Comparison of ENCODE assay signal across 25 mouse cellular contexts in the genomic region with DNA sequence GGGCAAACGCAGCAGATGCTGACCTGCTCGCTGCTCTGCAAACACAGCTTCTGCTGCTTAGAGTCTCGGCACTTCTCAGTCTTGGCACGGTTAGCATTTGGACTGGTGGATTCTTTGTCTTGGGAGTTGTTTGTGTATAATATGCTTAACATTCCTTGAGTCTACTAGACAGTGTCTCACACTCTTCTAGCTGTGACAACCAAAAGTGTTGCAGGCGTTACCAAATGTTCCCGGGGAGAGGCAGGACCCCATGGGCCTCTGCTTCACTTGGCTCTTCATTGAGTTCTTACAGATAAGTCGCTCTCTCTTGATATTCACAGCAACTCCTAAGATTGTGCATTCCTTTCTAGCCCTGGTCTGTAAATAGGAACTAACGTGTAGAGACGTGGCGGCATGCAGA.
"Had no signal": no experiment of that assay in that cellular context is flagged by ENCODE, and none has a peak within 500 bp of the region (broad histone marks: within the 10 kb centered on the region; RNA-seq: fewer than 3 reads in every experiment).

No protein-coding gene starts in this region.

- ATAC-seq: forebrain, embryonic 16.5 days; hindbrain, postnatal 0 days; intestine, embryonic 16.5 days had no signal

- H3K9me3 ChIP-seq: heart, embryonic 13.5 days; heart, embryonic 15.5 days; hindbrain, embryonic 15.5 days; kidney, embryonic 15.5 days; limb, embryonic 13.5 days; limb, embryonic 15.5 days had no signal

- H3K9ac ChIP-seq: heart, embryonic 13.5 days; heart, embryonic 15.5 days; hindbrain, embryonic 15.5 days; kidney, embryonic 15.5 days; limb, embryonic 13.5 days; limb, embryonic 15.5 days had no signal

- H3K4me1 ChIP-seq: heart, embryonic 15.5 days; hindbrain, embryonic 15.5 days; kidney, embryonic 15.5 days; limb, embryonic 13.5 days; limb, embryonic 15.5 days had no signal

- H3K4me2 ChIP-seq: heart, embryonic 11.5 days; heart, embryonic 13.5 days; heart, embryonic 15.5 days; hindbrain, embryonic 15.5 days; kidney, embryonic 15.5 days; limb, embryonic 13.5 days; limb, embryonic 15.5 days had no signal

- H3K27ac ChIP-seq: heart, adult 2 months; heart, embryonic 13.5 days; heart, embryonic 15.5 days; hindbrain, embryonic 15.5 days; hindbrain, postnatal 0 days; kidney, embryonic 15.5 days; kidney, postnatal 0 days; limb, embryonic 13.5 days; limb, embryonic 15.5 days had no signal

- H3K27me3 ChIP-seq: heart, embryonic 13.5 days; heart, embryonic 15.5 days; hindbrain, embryonic 15.5 days; kidney, embryonic 15.5 days; limb, embryonic 13.5 days; limb, embryonic 15.5 days had no signal

- H3K4me3 ChIP-seq: heart, adult 2 months; heart, embryonic 13.5 days; heart, embryonic 15.5 days; hindbrain, embryonic 15.5 days; kidney, embryonic 15.5 days; limb, embryonic 13.5 days; limb, embryonic 15.5 days had no signal

- DNase-seq: gastrocnemius, postnatal 14 days; gastrocnemius, postnatal 36 days; heart, adult 11 months; heart, adult 2 months; heart, postnatal 14 days; heart, postnatal 36 days; kidney, adult 11 months; kidney, adult 2 months; kidney, adult 9 months; kidney, postnatal 14 days; kidney, postnatal 36 days; layer of hippocampus, adult 9-11 months; layer of hippocampus, postnatal 36 days; left cerebral cortex, postnatal 4 days had no signal
